Mouse (Mus musculus) liver, embryonic 14.5 days (tissue): Measurements from ENCODE around the gene Ap3s2. TPM values are rescaled to one million over a fixed set of nuclear protein-coding genes. Genes with fewer than 3 reads are reported as not detected.

ENCODE experiments used
- ATAC-seq: fragments of 200-750 bp; cut with Nextera tagmentation; 2 replicates; pipeline ENCODE4 v1.8.0; 2017; ENCODE audit warnings: moderate number of reproducible peaks, mild to moderate bottlenecking, moderate library complexity; ENCODE audit not compliant: insufficient read depth
- DNase-seq, 3 experiments: peaks; one replicate each; pipeline ENCODE4 v3.0.0-alpha.2; 2012 to 2013; ENCODE audit warnings: low read depth in 3 of 3, low spot score in 3 of 3
- H3K27ac ChIP-seq: fragments of 300-500 bp; sonication (generic); 2 replicates; pipeline ENCODE4 v1.5.1; 2014; ENCODE audit warnings: moderate library complexity, mild to moderate bottlenecking, control low read depth, inconsistent platforms
- H3K27me3 ChIP-seq: fragments of 300-500 bp; sonication (generic); 2 replicates; pipeline ENCODE4 v1.6.1; 2014; ENCODE audit warnings: mild to moderate bottlenecking, low read length, moderate library complexity; ENCODE audit not compliant: control insufficient read depth, insufficient read depth
- H3K36me3 ChIP-seq: fragments of 300-500 bp; sonication (generic); replicated peaks from 2 replicates; pipeline ENCODE4 v1.6.1; 2014; ENCODE audit warnings: low read depth; ENCODE audit not compliant: control insufficient read depth, insufficient read depth
- H3K4me1 ChIP-seq, 2 experiments: fragments of 200-500 bp in 1 of 2; fragments of 300-500 bp in 1 of 2; sonication (generic) in 1 of 2; replicated peaks; 2 replicates each; pipeline ENCODE4 v1.6.1; 2012 to 2014; ENCODE audit warnings: antibody characterized with exemption in 1 of 2, inconsistent platforms in 1 of 2, low read length in 1 of 2; ENCODE audit not compliant: control insufficient read depth in 2 of 2, insufficient read depth in 2 of 2
- H3K4me2 ChIP-seq: fragments of 300-500 bp; sonication (generic); 2 replicates; pipeline ENCODE4 v1.6.1; 2014; ENCODE audit warnings: low read depth, mild to moderate bottlenecking, control low read depth, moderate library complexity
- H3K4me3 ChIP-seq, 2 experiments: fragments of 200-500 bp in 1 of 2; fragments of 300-500 bp in 1 of 2; sonication (generic) in 1 of 2; 2 replicates each; pipeline ENCODE4 v1.5.1; 2012 to 2014; ENCODE audit warnings: low read depth in 2 of 2, low read length in 2 of 2, mild to moderate bottlenecking in 2 of 2, control low read depth in 1 of 2, inconsistent platforms in 1 of 2, moderate library complexity in 1 of 2; ENCODE audit not compliant: insufficient read depth in 1 of 2
- H3K9ac ChIP-seq: fragments of 300-500 bp; sonication (generic); replicated peaks from 2 replicates; pipeline ENCODE4 v1.6.1; 2014; ENCODE audit warnings: mild to moderate bottlenecking, control low read depth, moderate library complexity
- H3K9me3 ChIP-seq: fragments of 300-500 bp; sonication (generic); 2 replicates; pipeline ENCODE4 v1.6.1; 2016; ENCODE audit warnings: low read length, mixed read lengths; ENCODE audit not compliant: control insufficient read depth
- CTCF ChIP-seq: IDR thresholded peaks from 2 replicates; pipeline ENCODE4 v1.5.1; 2016; ENCODE audit warnings: antibody characterized with exemption, low read depth, control low read depth
- EP300 ChIP-seq: IDR thresholded peaks from 2 replicates; pipeline ENCODE4 v1.6.1; 2016; ENCODE audit warnings: antibody characterized with exemption, low read depth
- WGBS: fragments of 180-500 bp; shearing (Covaris S2); extraction: QIAGEN DNeasy Blood & Tissue Kit; methylation state at CpG from one replicate; pipeline ENCODE4 v1.1.7; 2014; ENCODE audit not compliant: insufficient replicate concordance; 5-methylcytosine and 5-hydroxymethylcytosine counted together
- polyA plus RNA-seq, 2 experiments: library from polyadenylated mRNA; depleted of rRNA in 1 of 2; stranded (reverse) in 1 of 2; unstranded in 1 of 2; fragments of >200 nt; fragmentation: Nextera tagmentation in 1 of 2; extraction: Ambion mirVana in 1 of 2; gene quantifications; 2 replicates each; pipeline versions ENCODE4 v1.2.1 to v1.2.3; 2012 to 2014

Ap3s2 gene
- polyA plus RNA-seq, 2 experiments = 5.6 to 12.2 TPM

GRCm38 (mm10) chr7:79868475-79868874 lies 52.0 kb downstream of the Ap3s2 start:
- 69% methylated on average over 7 of the region's 7 CpGs for WGBS
- Histone ChIP-seq H3K9me3 (no peaks in the 10 kb centered on the region), H3K4me2 (no peak overlapping the region), H3K27me3 (no peaks in the 10 kb centered on the region), H3K9ac (no peak overlapping the region), H3K36me3 (no peaks in the 10 kb centered on the region), H3K4me3 (no peak overlapping the region), H3K27ac (no peak overlapping the region), H3K4me1 (peaks cover 0 to 2% of the 10 kb centered on the region in 2 experiments; a peak in 1 of 4 replicates)
- TF ChIP-seq EP300 = no peak
- TF ChIP-seq CTCF = no peak
- ATAC-seq (no peak), DNase-seq (no peak)

- TF ChIP-seq CTCF (no peak), EP300 (no peak)
- DNase-seq (no peak), ATAC-seq (no peak)
- H3K27ac ChIP-seq = no peak overlapping the region
- H3K4me1 ChIP-seq = peaks cover 0 to 2% of the 10 kb centered on the region in 2 experiments; a peak in 1 of 4 replicates
- H3K9ac ChIP-seq = no peak overlapping the region
- no peaks in the 10 kb centered on the region for H3K36me3 ChIP-seq
- H3K4me3 ChIP-seq = no peak overlapping the region
- no peaks in the 10 kb centered on the region for H3K27me3 ChIP-seq
- no peaks in the 10 kb centered on the region for H3K9me3 ChIP-seq
- H3K4me2 ChIP-seq = no peak overlapping the region
- 64% methylated on average over 13 of the region's 13 CpGs for whole genome bisulfite sequencing
Measured at GRCm38 (mm10) chr7:79867861-79868260, 52.6 kb downstream of the Ap3s2 start.

- H3K27ac ChIP-seq = no peak overlapping the region
- 63% methylated on average over 3 of the region's 3 CpGs for WGBS
Measured at GRCm38 (mm10) chr7:79866294-79867000, 54.0 kb downstream of the Ap3s2 start.

GRCm38 (mm10) chr7:79861794-79862193 lies 58.7 kb downstream of the Ap3s2 start:
- Histone ChIP-seq H3K27ac (no peak overlapping the region), H3K36me3 (no peaks in the 10 kb centered on the region), H3K4me2 (no peak overlapping the region), H3K4me1 (peaks cover 0 to 7% of the 10 kb centered on the region in 2 experiments; a peak in 1 of 4 replicates), H3K27me3 (no peaks in the 10 kb centered on the region), H3K4me3 (no peak overlapping the region), H3K9me3 (no peaks in the 10 kb centered on the region), H3K9ac (no peak overlapping the region)
- DNase-seq (no peak), ATAC-seq (no peak)
- WGBS = 44% methylated on average over 8 of the region's 8 CpGs
- TF ChIP-seq CTCF (no peak), EP300 (no peak)

More at GRCm38 (mm10) chr7:79866294-79867000, 54.0 kb downstream of the Ap3s2 start:
- Histone ChIP-seq H3K4me1 (peaks cover 0 to 2% of the 10 kb centered on the region in 2 experiments; a peak in 1 of 4 replicates), H3K4me2 (no peak overlapping the region), H3K27me3 (no peaks in the 10 kb centered on the region), H3K4me3 (no peak overlapping the region), H3K9me3 (no peaks in the 10 kb centered on the region), H3K9ac (no peak overlapping the region), H3K36me3 (no peaks in the 10 kb centered on the region)
- TF ChIP-seq EP300 = no peak
- no peak for TF ChIP-seq CTCF
- DNase-seq (no peak), ATAC-seq (no peak)

- DNase-seq (no peak), ATAC-seq (no peak)
- H3K36me3 ChIP-seq = no peaks in the 10 kb centered on the region
- H3K4me2 ChIP-seq = no peak within 1 kb of the TSS
- H3K27me3 ChIP-seq = no peaks in the 10 kb centered on the region
- H3K4me3 ChIP-seq = no peak within 1 kb of the TSS
- peaks cover 0 to 7% of the 10 kb centered on the region in 2 experiments; a peak in 1 of 4 replicates for H3K4me1 ChIP-seq
- no peak within 1 kb of the TSS for H3K9ac ChIP-seq
- no peak within 1 kb of the TSS for H3K27ac ChIP-seq
- TF ChIP-seq EP300 (no peak), CTCF (no peak)
- 56% methylated on average over 9 of the region's 9 CpGs for WGBS
- H3K9me3 ChIP-seq = no peaks in the 10 kb centered on the region
Measured at GRCm38 (mm10) chr7:79860811-79861210, 59.6 kb downstream of the Ap3s2 start, which contains the start of gene Anpep. Gene Anpep (minus strand): TSS chr7:79861059.
